Mouse (Mus musculus) liver, adult 2 months (tissue): ENCODE measurements at regions not wholly inside any gene's neighbourhood (a gene's known extent, or its start where the extent isn't known, plus 50 kb on each side); places are given as distances from the start of the nearest gene placed in this dataset.

Source experiments
- DNase-seq: peaks from one replicate; pipeline ENCODE4 v3.0.0-alpha.2; 2011; ENCODE audit warnings: low read depth, low spot score; ENCODE audit errors: extremely low read depth
- H3K27ac ChIP-seq: fragments of 200-500 bp; replicated peaks from 2 replicates; pipeline ENCODE4 v1.5.1; 2012; ENCODE audit warnings: low read depth, mild to moderate bottlenecking, control low read depth, inconsistent platforms, low read length; ENCODE audit not compliant: insufficient read depth
- H3K27me3 ChIP-seq: fragments of 200-500 bp; 2 replicates; pipeline ENCODE4 v1.6.1; 2012; ENCODE audit warnings: mild to moderate bottlenecking, moderate library complexity, low read length, inconsistent platforms; ENCODE audit not compliant: control insufficient read depth, insufficient read depth
- H3K36me3 ChIP-seq: fragments of 200-500 bp; 2 replicates; pipeline ENCODE4 v1.6.1; 2012; ENCODE audit warnings: low read length, inconsistent platforms; ENCODE audit not compliant: control insufficient read depth, insufficient read depth
- H3K4me1 ChIP-seq: fragments of 200-500 bp; 2 replicates; pipeline ENCODE4 v1.6.1; 2011; ENCODE audit warnings: low read length; ENCODE audit not compliant: control insufficient read depth, insufficient read depth
- H3K4me3 ChIP-seq: fragments of 200-500 bp; 2 replicates; pipeline ENCODE4 v1.5.1; 2011; ENCODE audit warnings: low read depth, mild to moderate bottlenecking, control low read depth, low read length, moderate library complexity; ENCODE audit not compliant: insufficient read depth
- H3K79me2 ChIP-seq: fragments of 200-500 bp; 2 replicates; pipeline ENCODE4 v1.6.1; 2012; ENCODE audit warnings: inconsistent platforms, mild to moderate bottlenecking, low read length, moderate library complexity; ENCODE audit not compliant: control insufficient read depth, insufficient read depth
- H3K9ac ChIP-seq: fragments of 200-500 bp; 2 replicates; pipeline ENCODE4 v1.6.1; 2012; ENCODE audit warnings: low read depth, mild to moderate bottlenecking, control low read depth, inconsistent platforms, low read length
- CTCF ChIP-seq: fragments of 200-500 bp; IDR thresholded peaks from 2 replicates; pipeline ENCODE4 v1.5.1; 2011; ENCODE audit warnings: low read depth, low read length, control low read depth
- POLR2A ChIP-seq: fragments of 200-500 bp; IDR thresholded peaks from 2 replicates; pipeline ENCODE4 v1.6.1; 2011; ENCODE audit warnings: low read length, control low read depth; ENCODE audit not compliant: insufficient read depth; ENCODE audit errors: extremely low read depth
- WGBS: fragments of 180-500 bp; shearing (Covaris S2); methylation state at CpG from one replicate; pipeline ENCODE4 v1.1.7; 2018; 5-methylcytosine and 5-hydroxymethylcytosine counted together

DNA sequence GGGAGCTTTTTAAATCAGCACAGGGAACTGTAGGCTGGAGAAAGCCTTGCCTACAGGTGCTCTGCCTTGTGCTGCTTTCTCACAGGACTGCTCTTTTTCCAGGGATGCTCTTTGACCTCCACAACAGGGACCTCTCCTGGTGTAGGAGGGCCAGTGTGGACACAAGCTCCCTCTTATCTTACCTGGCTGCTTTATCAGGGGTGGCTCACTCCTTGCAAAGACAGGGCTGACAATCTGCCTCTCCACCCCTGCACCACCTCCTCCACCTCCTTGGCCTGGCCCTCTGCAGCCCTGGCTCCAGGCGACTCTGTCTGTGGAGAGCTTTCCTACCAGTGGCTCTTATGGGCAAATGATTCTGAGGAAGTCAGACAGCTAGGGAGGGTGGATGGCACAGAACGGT, 107.7 kb downstream of the Zfp706 start:
- Histone ChIP-seq H3K9ac (no peak overlapping the region), H3K27me3 (no peaks in the 10 kb centered on the region)
- no peak for DNase-seq

DNA sequence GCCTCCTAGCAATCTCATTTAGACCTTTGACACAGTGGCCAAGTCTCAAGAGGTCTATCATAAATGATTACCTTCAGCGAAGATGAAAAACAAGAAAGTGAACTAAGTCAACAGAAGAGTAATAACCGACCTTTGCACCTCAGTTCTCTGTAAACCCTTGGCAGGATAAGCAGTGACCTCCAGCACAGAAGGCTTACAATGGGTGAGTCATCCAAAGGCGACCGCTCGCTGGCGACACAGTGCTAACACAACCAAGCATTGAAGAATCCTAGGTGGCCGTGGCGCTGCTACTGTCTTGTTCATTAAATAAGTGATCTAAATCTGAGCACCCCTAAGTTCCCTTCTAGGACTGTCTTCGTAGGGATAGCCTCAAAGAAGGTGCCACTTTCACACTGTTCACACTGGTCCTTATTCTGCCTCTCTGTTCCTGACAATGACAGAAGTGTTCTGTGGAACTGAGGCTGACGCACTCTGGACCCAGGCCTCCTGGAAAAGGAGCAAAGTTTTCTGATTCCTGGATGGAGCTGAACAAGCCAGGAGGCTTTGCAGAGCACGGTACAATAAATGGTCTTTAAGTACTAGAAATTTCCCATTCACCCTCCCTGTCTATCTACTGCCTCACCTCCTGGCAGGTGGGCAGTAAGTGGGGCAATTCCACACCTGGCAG, 108.6 kb downstream of the Zfp706 start:
- H3K9ac ChIP-seq, result no peak overlapping the region
- H3K4me1 ChIP-seq, result peaks cover 31% of the 10 kb centered on the region
- peak; percentile 88 for DNase-seq
- no peaks in the 10 kb centered on the region for H3K27me3 ChIP-seq
- TF ChIP-seq POLR2A, result no peak
- TF ChIP-seq CTCF, result no peak
- 22% methylated on average over 11 of the region's 11 CpGs for WGBS
- H3K36me3 ChIP-seq, result no peaks in the 10 kb centered on the region
- H3K27ac ChIP-seq, result peak overlapping the region; percentile 42
- H3K4me3 ChIP-seq, result no peak overlapping the region
- H3K79me2 ChIP-seq, result no peaks in the 10 kb centered on the region

More for the DNA sequence above, 107.7 kb downstream of the Zfp706 start:
- no peak for TF ChIP-seq CTCF
- TF ChIP-seq POLR2A, result no peak
- Histone ChIP-seq H3K36me3 (no peaks in the 10 kb centered on the region), H3K4me3 (no peak overlapping the region), H3K27ac (peak overlapping the region; percentile 8; the same call in 1 of the 2 replicates), H3K4me1 (peaks cover 32% of the 10 kb centered on the region), H3K79me2 (no peaks in the 10 kb centered on the region)
- 79% methylated on average over 2 of the region's 2 CpGs for WGBS

GRCm38 (mm10) chr15:36898326-36898725, 109.2 kb downstream of the Zfp706 start:
- no peak for TF ChIP-seq CTCF
- TF ChIP-seq POLR2A, result no peak
- Histone ChIP-seq H3K27me3 (no peaks in the 10 kb centered on the region), H3K4me1 (peaks cover 29% of the 10 kb centered on the region), H3K79me2 (no peaks in the 10 kb centered on the region), H3K27ac (peak overlapping the region; percentile 13; the same call in 1 of the 2 replicates), H3K4me3 (no peak overlapping the region), H3K9ac (no peak overlapping the region), H3K36me3 (no peaks in the 10 kb centered on the region)
- 97% methylated on average over 6 of the region's 6 CpGs for WGBS
- no peak for DNase-seq

- Histone ChIP-seq H3K36me3 (no peaks in the 10 kb centered on the region), H3K9ac (no peak overlapping the region), H3K27ac (no peak overlapping the region), H3K27me3 (no peaks in the 10 kb centered on the region), H3K4me1 (peaks cover 23% of the 10 kb centered on the region), H3K79me2 (no peaks in the 10 kb centered on the region), H3K4me3 (no peak overlapping the region)
- DNase-seq, result no peak
- 94% methylated on average over 4 of the region's 4 CpGs for whole genome bisulfite sequencing
- TF ChIP-seq POLR2A (no peak), CTCF (no peak)
Observed at GRCm38 (mm10) chr15:36896265-36896664, 111.3 kb downstream of the Zfp706 start.

DNA sequence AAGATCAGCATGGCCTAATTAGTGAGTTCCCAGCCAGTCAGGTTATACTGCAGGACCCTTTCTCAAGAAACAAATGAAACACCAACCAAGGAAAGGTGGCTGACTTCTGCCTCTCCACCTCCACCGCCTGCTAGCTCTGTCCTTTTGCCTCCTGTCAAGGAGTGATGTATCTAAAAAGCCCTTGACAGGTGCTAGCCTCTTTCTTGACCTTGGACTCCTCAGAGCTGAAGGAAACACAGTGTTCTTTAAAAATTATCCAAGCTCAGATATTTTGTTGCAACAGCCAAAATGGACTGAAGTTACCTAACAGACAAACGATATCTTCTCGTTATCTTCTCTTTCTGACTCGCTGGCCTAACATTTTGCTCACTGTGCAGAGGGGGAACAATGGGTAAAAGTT, 112.5 kb downstream of the Zfp706 start:
- no peak for DNase-seq
- no peaks in the 10 kb centered on the region for H3K36me3 ChIP-seq
- 85% methylated on average over 4 of the region's 4 CpGs for WGBS
- TF ChIP-seq CTCF (no peak), POLR2A (no peak)
- H3K4me3 ChIP-seq, result no peak overlapping the region
- H3K27me3 ChIP-seq, result no peaks in the 10 kb centered on the region
- H3K9ac ChIP-seq, result no peak overlapping the region
- H3K79me2 ChIP-seq, result no peaks in the 10 kb centered on the region
- peaks cover 14% of the 10 kb centered on the region for H3K4me1 ChIP-seq
- no peak overlapping the region for H3K27ac ChIP-seq

GRCm38 (mm10) chr15:36893407-36893969, 114.1 kb downstream of the Zfp706 start:
- WGBS, result 84% methylated on average over 4 of the region's 4 CpGs
- TF ChIP-seq POLR2A, result no peak
- TF ChIP-seq CTCF, result no peak

More at GRCm38 (mm10) chr15:36893407-36893969, 114.1 kb downstream of the Zfp706 start:
- Histone ChIP-seq H3K27me3 (no peaks in the 10 kb centered on the region), H3K79me2 (no peaks in the 10 kb centered on the region), H3K27ac (no peak overlapping the region), H3K36me3 (no peaks in the 10 kb centered on the region), H3K4me1 (peaks cover 3% of the 10 kb centered on the region; the same call in 1 of the 2 replicates), H3K4me3 (no peak overlapping the region), H3K9ac (no peak overlapping the region)
- no peak for DNase-seq
